Mouse (Mus musculus) forebrain, embryonic 14.5 days (tissue): ENCODE data around the gene Ccdc120. TPM values are rescaled to one million over a fixed set of nuclear protein-coding genes. Genes with fewer than 3 reads are reported as not detected.
A peak's percentile ranks its signal among the peaks of the same experiment; 100 is the strongest.
"Not testable (repeated sequence)": the region's sequence is repeated elsewhere in the genome, so short reads cannot be mapped to it uniquely, and the experiment has no call there.

ENCODE experiments used
- ATAC-seq: fragments of 200-750 bp; cut with Nextera tagmentation; 2 replicates; pipeline ENCODE4 v1.8.0; 2017; ENCODE audit warnings: mild to moderate bottlenecking, moderate library complexity
- DNase-seq: peaks from one replicate; pipeline ENCODE4 v3.0.0-alpha.2; 2015; ENCODE audit warnings: low spot score
- H3K27ac ChIP-seq: fragments of 300-500 bp; sonication (generic); 2 replicates; pipeline ENCODE4 v1.5.1; 2014; ENCODE audit warnings: low read depth, mild to moderate bottlenecking, control low read depth, low read length, moderate library complexity
- H3K27me3 ChIP-seq: fragments of 300-500 bp; sonication (generic); replicated peaks from 2 replicates; pipeline ENCODE4 v1.6.1; 2014; ENCODE audit warnings: low read length, control low read depth, mixed read lengths; ENCODE audit not compliant: control insufficient read depth, insufficient read depth
- H3K36me3 ChIP-seq: fragments of 300-500 bp; sonication (generic); 2 replicates; pipeline ENCODE4 v1.6.1; 2014; ENCODE audit warnings: low read length, control low read depth; ENCODE audit not compliant: control insufficient read depth, insufficient read depth
- H3K4me1 ChIP-seq: fragments of 300-500 bp; sonication (generic); 2 replicates; pipeline ENCODE4 v1.6.1; 2014; ENCODE audit warnings: antibody characterized with exemption, low read length, control low read depth; ENCODE audit not compliant: control insufficient read depth, insufficient read depth
- H3K4me2 ChIP-seq: fragments of 300-500 bp; sonication (generic); 2 replicates; pipeline ENCODE4 v1.6.1; 2014; ENCODE audit warnings: mild to moderate bottlenecking, control low read depth, low read length
- H3K4me3 ChIP-seq: fragments of 300-500 bp; sonication (generic); 2 replicates; pipeline ENCODE4 v1.5.1; 2014; ENCODE audit warnings: low read depth, low read length, control low read depth
- H3K9ac ChIP-seq: fragments of 300-500 bp; sonication (generic); 2 replicates; pipeline ENCODE4 v1.6.1; 2014; ENCODE audit warnings: mild to moderate bottlenecking, low read length, control low read depth, moderate library complexity
- H3K9me3 ChIP-seq: fragments of 300-500 bp; sonication (generic); replicated peaks from 2 replicates; pipeline ENCODE4 v1.6.1; 2016; ENCODE audit warnings: low read length, control low read depth, mixed read lengths; ENCODE audit not compliant: control insufficient read depth
- WGBS: fragments of 180-500 bp; shearing (Covaris S2); extraction: QIAGEN DNeasy Blood & Tissue Kit; methylation state at CpG from one replicate; pipeline ENCODE4 v1.1.7; 2014; 5-methylcytosine and 5-hydroxymethylcytosine counted together
- polyA plus RNA-seq: library from polyadenylated mRNA; unstranded; fragments of >200 nt; fragmentation: Nextera tagmentation; extraction: Ambion mirVana; gene quantifications from 2 replicates; pipeline ENCODE4 v1.2.1, GENCODE M21; 2014

The Ccdc120 gene
- polyA plus RNA-seq, 1 experiment from 2014 or later = 45.3 TPM

DNA sequence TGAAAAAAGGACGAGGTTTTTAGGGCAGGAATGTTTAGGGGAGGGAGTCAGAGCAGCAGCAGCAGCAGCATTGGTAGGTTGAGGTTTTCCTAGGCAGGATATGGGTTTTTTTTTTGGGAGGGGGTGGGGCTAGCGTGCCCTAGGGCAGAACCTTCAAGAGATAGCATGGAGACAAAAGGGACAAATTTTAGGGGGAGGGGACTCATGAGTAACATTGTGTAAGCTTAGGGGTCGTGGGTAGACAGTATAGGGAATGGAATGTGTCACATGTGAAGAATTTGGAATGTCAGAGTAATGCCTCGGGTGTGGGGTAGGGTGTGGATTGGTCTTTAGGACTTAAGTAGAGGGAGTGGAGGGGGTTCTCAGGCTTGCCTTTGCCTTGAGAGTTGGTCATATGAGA, 28.0 kb downstream of the Ccdc120 start:
- H3K4me1 ChIP-seq = no peaks in the 10 kb centered on the region

DNA sequence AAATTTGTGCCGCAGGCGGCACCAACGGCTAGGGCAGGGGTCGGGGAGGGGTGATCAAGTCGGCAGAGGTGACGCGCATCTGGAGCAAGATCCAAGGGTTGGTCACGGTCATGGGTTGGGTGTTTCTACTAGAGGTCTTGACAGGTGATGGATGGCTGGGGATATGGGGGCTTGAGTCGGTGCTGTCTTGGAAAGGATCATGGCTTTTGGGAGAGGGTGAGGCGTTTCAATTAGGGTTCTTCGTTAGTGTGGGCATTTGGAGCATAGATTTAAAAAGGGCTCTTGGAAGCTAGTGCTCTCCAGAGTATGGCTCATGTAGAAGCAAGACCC, 28.5 kb downstream of the Ccdc120 start:
- 48% methylated on average over 11 of the region's 11 CpGs for WGBS
- no peaks in the 10 kb centered on the region for H3K9me3 ChIP-seq
- H3K27ac ChIP-seq = no peak overlapping the region
- H3K36me3 ChIP-seq = 0 out of 2 replicates have a peak, but pooled peaks cover 7% of the 10 kb centered on the region
- no peaks in the 10 kb centered on the region for H3K27me3 ChIP-seq
- H3K4me3 ChIP-seq = peak overlapping the region; percentile 44
- no peaks in the 10 kb centered on the region for H3K4me1 ChIP-seq
- no peak for DNase-seq
- ATAC-seq = no peak
- H3K9ac ChIP-seq = peak overlapping the region; percentile 65
- H3K4me2 ChIP-seq = peak overlapping the region; percentile 61

More for the DNA sequence above, 28.0 kb downstream of the Ccdc120 start:
- peak overlapping the region; percentile 61 for H3K4me2 ChIP-seq
- H3K27ac ChIP-seq = no peak overlapping the region
- H3K9ac ChIP-seq = peak overlapping the region; percentile 65
- peak overlapping the region; percentile 44 for H3K4me3 ChIP-seq
- H3K27me3 ChIP-seq = no peaks in the 10 kb centered on the region
- ATAC-seq (no peak), DNase-seq (no peak)
- no peaks in the 10 kb centered on the region for H3K9me3 ChIP-seq
- 35% methylated on average over 4 of the region's 4 CpGs for WGBS
- 0 out of 2 replicates have a peak, but pooled peaks cover 7% of the 10 kb centered on the region for H3K36me3 ChIP-seq

GRCm38 (mm10) chrX:7721514-7722281, 29.0 kb downstream of the Ccdc120 start, which contains the start of gene Gm45208:
Gm45208 (plus strand) TSS chrX:7722245.
- Histone ChIP-seq H3K4me2 (peak within 1 kb of the TSS; percentile 61), H3K27ac (peak within 1 kb of the TSS; percentile 88), H3K27me3 (no peaks in the 10 kb centered on the region), H3K9me3 (no peaks in the 10 kb centered on the region), H3K4me3 (peak within 1 kb of the TSS; percentile 44), H3K36me3 (0 out of 2 replicates have a peak, but pooled peaks cover 4% of the 10 kb centered on the region), H3K9ac (peak within 1 kb of the TSS; percentile 65), H3K4me1 (no peaks in the 10 kb centered on the region)
- DNase-seq (peak; percentile 84), ATAC-seq (peak; percentile 92)
- WGBS = 34% methylated on average over 22 of the region's 22 CpGs

DNA sequence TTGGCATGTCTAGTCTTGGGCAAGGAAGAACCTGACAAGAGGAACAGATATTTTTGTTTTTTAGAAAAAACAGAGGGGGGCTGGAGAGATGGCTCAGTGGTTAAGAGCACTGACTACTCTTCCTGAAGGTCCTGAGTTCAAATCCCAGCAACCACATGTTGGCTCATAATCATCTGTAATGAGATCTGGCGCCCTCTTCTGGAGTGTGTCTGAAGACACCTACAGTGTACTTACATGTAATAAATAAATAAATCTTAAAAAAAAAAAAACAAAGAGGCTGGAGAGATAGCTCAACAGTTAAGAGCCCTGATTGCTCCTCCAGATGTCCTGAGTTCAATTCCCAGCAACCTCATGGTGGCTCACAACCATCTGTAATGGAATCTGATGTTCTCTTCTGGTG, 34.6 kb downstream of the Ccdc120 start:
- H3K9ac ChIP-seq, H3K4me3 ChIP-seq, H3K4me2 ChIP-seq, DNase-seq, H3K4me1 ChIP-seq, H3K27ac ChIP-seq, H3K9me3 ChIP-seq, ATAC-seq, H3K36me3 ChIP-seq, H3K27me3 ChIP-seq: not testable (repeated sequence)
- 50% methylated on average over 1 of the region's 1 CpGs for WGBS

GRCm38 (mm10) chrX:7714135-7714899, 36.4 kb downstream of the Ccdc120 start, which contains the start of gene Wdr45:
Wdr45 (plus strand) TSS chrX:7714333.
- H3K4me2 ChIP-seq = peak within 1 kb of the TSS; percentile 45
- H3K9ac ChIP-seq = peak within 1 kb of the TSS; percentile 53
- peak; percentile 98 for ATAC-seq
- 28% methylated on average over 21 of the region's 60 CpGs for WGBS
- H3K4me3 ChIP-seq = peak within 1 kb of the TSS; percentile 28
- peak; percentile 97 for DNase-seq
- H3K27ac ChIP-seq, H3K9me3 ChIP-seq, H3K36me3 ChIP-seq, H3K4me1 ChIP-seq, H3K27me3 ChIP-seq: not testable (repeated sequence)

DNA sequence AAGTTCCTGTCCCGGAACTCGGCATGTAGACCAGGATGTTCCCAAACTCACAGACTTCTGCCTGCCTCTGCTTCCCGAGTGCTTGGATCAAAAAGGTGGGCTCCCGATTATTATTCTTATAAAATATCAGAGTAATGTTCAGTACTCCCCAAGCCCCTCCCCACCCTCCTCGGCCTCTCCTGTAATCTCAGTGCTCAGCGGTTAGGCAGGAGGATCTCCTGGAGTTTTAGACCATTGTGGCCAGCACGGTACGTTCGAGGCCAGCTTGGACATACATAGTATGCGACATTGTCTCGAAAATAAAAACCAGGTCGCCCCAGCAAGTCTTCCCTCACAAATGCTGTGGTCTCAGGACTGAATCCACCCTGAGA, 37.0 kb downstream of the Ccdc120 start:
- Histone ChIP-seq H3K4me3 (peak overlapping the region; percentile 28), H3K9ac (peak overlapping the region; percentile 53), H3K4me2 (peak overlapping the region; percentile 45)
- WGBS = 56% methylated on average over 5 of the region's 12 CpGs
- not testable (repeated sequence) for H3K27ac ChIP-seq, H3K9me3 ChIP-seq, DNase-seq, H3K27me3 ChIP-seq, ATAC-seq, H3K4me1 ChIP-seq, H3K36me3 ChIP-seq

GRCm38 (mm10) chrX:7696954-7697381, 53.7 kb downstream of the Ccdc120 start, which contains the start of gene Gpkow:
Gpkow (plus strand) TSS chrX:7697131.
- ATAC-seq (peak; percentile 98), DNase-seq (peak; percentile 98)
- Histone ChIP-seq H3K9ac (peak within 1 kb of the TSS; percentile 56), H3K27me3 (no peaks in the 10 kb centered on the region), H3K4me2 (peak within 1 kb of the TSS; percentile 58), H3K9me3 (no peaks in the 10 kb centered on the region), H3K4me3 (peak within 1 kb of the TSS; percentile 48), H3K27ac (no peak within 1 kb of the TSS), H3K4me1 (no peaks in the 10 kb centered on the region), H3K36me3 (peaks cover 10% of the 10 kb centered on the region; the same call in 1 of the 2 replicates)
- WGBS = 27% methylated on average over 33 of the region's 33 CpGs

- 50% methylated on average over 6 of the region's 6 CpGs for WGBS
- Histone ChIP-seq H3K4me1 (no peaks in the 10 kb centered on the region), H3K27me3 (no peaks in the 10 kb centered on the region), H3K36me3 (peaks cover 8% of the 10 kb centered on the region; the same call in 1 of the 2 replicates), H3K9ac (no peak overlapping the region), H3K9me3 (no peaks in the 10 kb centered on the region), H3K4me3 (no peak overlapping the region), H3K27ac (no peak overlapping the region), H3K4me2 (peak overlapping the region; percentile 39)
- DNase-seq (no peak), ATAC-seq (no peak; the same call in 1 of the 2 replicates)
Observed at GRCm38 (mm10) chrX:7696520-7696919, 54.2 kb downstream of the Ccdc120 start.
